Mouse (Mus musculus) brain, embryonic 14.5 days (tissue): Measurements from ENCODE around the gene Prr15l. TPM values are rescaled to one million over a fixed set of nuclear protein-coding genes. Genes with fewer than 3 reads are reported as not detected.

Experiments
- DNase-seq: peaks from one replicate; pipeline ENCODE4 v3.0.0-alpha.2; 2011; ENCODE audit warnings: low read depth
- CTCF ChIP-seq: fragments of 200-500 bp; IDR thresholded peaks from 2 replicates; pipeline ENCODE4 v1.5.1; 2012; ENCODE audit warnings: inconsistent platforms, mild to moderate bottlenecking, moderate library complexity, borderline replicate concordance; ENCODE audit not compliant: insufficient read depth, insufficient read length; ENCODE audit errors: extremely low read depth
- POLR2A ChIP-seq: fragments of 200-500 bp; IDR thresholded peaks from 2 replicates; pipeline ENCODE4 v1.6.1; 2012; ENCODE audit warnings: mild to moderate bottlenecking, inconsistent platforms, borderline replicate concordance; ENCODE audit not compliant: poor library complexity, insufficient read depth, insufficient read length, severe bottlenecking; ENCODE audit errors: extremely low read depth
- polyA plus RNA-seq: library from polyadenylated mRNA; depleted of rRNA; stranded (reverse); fragments of >200 nt; gene quantifications from 2 replicates; pipeline ENCODE4 v1.2.3, GENCODE M21; 2012; rRNA removed

The Prr15l gene
- 0.09 and 0.16 TPM in 2 replicates for polyA plus RNA-seq

- TF ChIP-seq POLR2A (no peak), CTCF (no peak)
- DNase-seq, result no peak
These were observed at the start of gene Prr15l for GRCm38 (mm10) chr11:96928088-96928487. Prr15l (plus strand) TSS chr11:96928104.

- no peak for TF ChIP-seq POLR2A
- no peak for TF ChIP-seq CTCF
- DNase-seq, result no peak
These were observed 49.2 kb upstream of the Prr15l start for GRCm38 (mm10) chr11:96878715-96879114.

GRCm38 (mm10) chr11:96879359-96879758 is 48.5 kb upstream of the Prr15l start:
- no peak for TF ChIP-seq POLR2A
- no peak for TF ChIP-seq CTCF
- DNase-seq, result peak; percentile 54

DNA sequence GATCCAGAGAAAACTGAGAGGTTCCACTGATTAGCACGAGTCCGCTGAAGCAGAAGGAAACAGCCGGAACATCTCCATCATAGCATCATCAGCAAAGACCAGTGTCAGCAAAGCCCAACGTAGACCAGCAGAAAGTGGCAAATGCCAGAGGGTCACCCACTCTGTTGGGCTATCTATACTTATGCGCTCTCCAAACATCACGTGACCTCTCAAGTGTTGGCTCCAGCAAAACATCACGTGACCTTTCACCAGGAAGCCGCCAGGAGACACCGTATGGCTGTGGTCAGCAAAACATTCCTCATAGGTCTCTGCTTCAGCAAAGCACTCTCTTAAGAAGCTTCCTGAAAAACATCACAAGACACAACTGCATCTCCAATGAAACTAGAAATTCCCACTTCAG is 47.6 kb upstream of the Prr15l start:
- TF ChIP-seq POLR2A, result no peak
- TF ChIP-seq CTCF, result no peak
- no peak for DNase-seq

GRCm38 (mm10) chr11:96885901-96886340 is 42.0 kb upstream of the Prr15l start:
- DNase-seq, result peak; percentile 97
- TF ChIP-seq POLR2A (no peak), CTCF (no peak)

GRCm38 (mm10) chr11:96886942-96887546 is 40.9 kb upstream of the Prr15l start:
- DNase-seq, result no peak
- TF ChIP-seq POLR2A (no peak), CTCF (no peak)

DNA sequence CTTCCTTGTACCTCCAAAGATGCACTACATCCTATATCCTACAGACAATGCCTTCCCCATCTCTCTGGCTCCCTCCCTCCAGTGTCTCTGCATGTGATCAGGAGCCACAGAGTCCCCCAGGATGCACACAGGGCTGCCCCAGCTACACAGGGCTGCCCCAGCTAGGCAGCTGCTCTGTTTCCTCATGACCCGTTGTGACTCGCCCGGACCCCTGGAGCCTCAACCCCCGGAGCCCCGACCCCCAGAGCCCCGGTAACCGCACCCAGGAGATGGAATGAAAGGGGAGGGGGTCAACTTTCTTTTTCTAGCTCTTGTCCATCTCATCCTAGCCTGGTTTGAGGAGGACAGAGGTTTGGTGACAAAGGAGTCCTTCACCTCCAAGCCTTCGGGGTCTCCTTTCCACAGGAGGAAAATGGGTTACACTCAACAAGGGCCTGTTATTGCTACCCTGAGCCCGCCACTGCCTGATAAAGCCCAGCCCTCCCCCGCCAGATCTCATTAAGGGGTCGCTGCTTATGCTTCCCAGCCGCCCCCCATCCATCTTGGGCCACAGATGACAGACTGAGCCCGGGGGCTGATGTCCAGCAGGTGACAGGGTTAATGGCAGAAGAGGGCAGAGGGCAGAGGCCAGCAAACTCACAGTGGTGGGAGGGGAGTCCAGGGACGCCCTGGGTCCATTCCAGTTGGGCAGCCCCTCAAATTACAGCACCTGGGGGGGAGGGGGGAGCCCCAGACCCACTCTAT is 35.9 kb upstream of the Prr15l start:
- TF ChIP-seq POLR2A, result no peak
- TF ChIP-seq CTCF, result no peak
- DNase-seq, result no peak

- TF ChIP-seq CTCF, result no peak
- no peak for TF ChIP-seq POLR2A
- peak; percentile 85 for DNase-seq
These were observed 34.6 kb upstream of the Prr15l start for GRCm38 (mm10) chr11:96893203-96893842.

GRCm38 (mm10) chr11:96895886-96896285 is 32.0 kb upstream of the Prr15l start:
- no peak for DNase-seq
- TF ChIP-seq CTCF (no peak), POLR2A (no peak)

- TF ChIP-seq CTCF (no peak), POLR2A (no peak)
- peak; percentile 88 for DNase-seq
These were observed 28.2 kb upstream of the Prr15l start for GRCm38 (mm10) chr11:96899449-96900306.

DNA sequence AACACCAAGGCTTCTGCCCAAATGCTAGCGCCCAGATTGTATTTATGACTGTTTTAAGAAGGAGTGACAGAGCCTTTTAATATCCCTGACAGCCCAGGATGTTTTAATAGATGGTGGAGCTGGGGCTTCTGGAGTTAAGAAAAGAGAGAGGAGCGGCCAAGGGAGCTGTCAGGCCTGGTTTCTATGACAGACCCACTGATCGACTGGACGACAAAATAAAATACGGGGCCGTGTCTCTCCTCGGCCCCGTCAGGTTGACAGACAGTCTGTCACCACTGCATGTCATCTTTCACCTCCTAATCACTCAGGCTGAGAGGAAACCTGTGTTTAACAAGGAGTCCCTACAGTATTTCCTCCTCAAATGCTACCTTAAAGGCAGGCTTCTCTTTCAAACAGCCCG is 26.6 kb upstream of the Prr15l start:
- TF ChIP-seq POLR2A, result no peak
- no peak for TF ChIP-seq CTCF
- DNase-seq, result peak; percentile 54
